Mouse (Mus musculus): ENCODE data around the gene Atp10b. TPM values are rescaled to one million over a fixed set of nuclear protein-coding genes. Genes with fewer than 3 reads are reported as not detected.

The Atp10b gene
- polyA plus RNA-seq, 1 experiment from 2014 or later: not detected

GRCm38 (mm10) chr11:43183457-43183856, 33.8 kb downstream of the Atp10b start:
- no peaks in the 10 kb centered on the region for H3K4me1 ChIP-seq (replicated peaks; ENCODE audit: control insufficient read depth, insufficient read depth, low read length)
- DNase-seq (ENCODE audit: low spot score) (no peak), ATAC-seq (replicated peaks; ENCODE audit: low FRiP score) (no peak)
- no peaks in the 10 kb centered on the region for H3K9me3 ChIP-seq (ENCODE audit: control insufficient read depth, low read length)
- no peaks in the 10 kb centered on the region for H3K36me3 ChIP-seq (ENCODE audit: control insufficient read depth, insufficient read depth, low read length)
- no peak overlapping the region for H3K27ac ChIP-seq (ENCODE audit: low read depth, low read length)
- H3K4me3 ChIP-seq (ENCODE audit: low read depth, low read length): no peak overlapping the region
- H3K4me2 ChIP-seq: no peak overlapping the region
- no peak overlapping the region for H3K9ac ChIP-seq (ENCODE audit: low read depth, low read length)
- 72% methylated on average over 4 of the region's 4 CpGs for WGBS
- no peaks in the 10 kb centered on the region for H3K27me3 ChIP-seq (replicated peaks; ENCODE audit: control insufficient read depth, insufficient read depth, low read length)

- H3K9me3 ChIP-seq (ENCODE audit: control insufficient read depth, low read length): no peaks in the 10 kb centered on the region
- no peaks in the 10 kb centered on the region for H3K27me3 ChIP-seq (replicated peaks; ENCODE audit: control insufficient read depth, insufficient read depth, low read length)
- ATAC-seq (replicated peaks; ENCODE audit: low FRiP score): no peak
- H3K4me3 ChIP-seq (ENCODE audit: low read depth, low read length): no peak overlapping the region
- no peak overlapping the region for H3K9ac ChIP-seq (ENCODE audit: low read depth, low read length)
- H3K36me3 ChIP-seq (ENCODE audit: control insufficient read depth, insufficient read depth, low read length): no peaks in the 10 kb centered on the region
- no peak for DNase-seq (ENCODE audit: low spot score)
- no peaks in the 10 kb centered on the region for H3K4me1 ChIP-seq (replicated peaks; ENCODE audit: control insufficient read depth, insufficient read depth, low read length)
- H3K4me2 ChIP-seq: no peak overlapping the region
- WGBS: 65% methylated on average over 6 of the region's 6 CpGs
- H3K27ac ChIP-seq (ENCODE audit: low read depth, low read length): no peak overlapping the region
Measured at GRCm38 (mm10) chr11:43186291-43186690, 36.6 kb downstream of the Atp10b start.

- ATAC-seq (replicated peaks; ENCODE audit: low FRiP score) (no peak), DNase-seq (ENCODE audit: low spot score) (no peak)
- Histone ChIP-seq H3K9me3 (ENCODE audit: control insufficient read depth, low read length) (no peaks in the 10 kb centered on the region), H3K4me2 (no peak overlapping the region), H3K27ac (ENCODE audit: low read depth, low read length) (no peak overlapping the region), H3K4me3 (ENCODE audit: low read depth, low read length) (no peak overlapping the region), H3K36me3 (ENCODE audit: control insufficient read depth, insufficient read depth, low read length) (no peaks in the 10 kb centered on the region), H3K4me1 (replicated peaks; ENCODE audit: control insufficient read depth, insufficient read depth, low read length) (no peaks in the 10 kb centered on the region), H3K9ac (ENCODE audit: low read depth, low read length) (no peak overlapping the region), H3K27me3 (replicated peaks; ENCODE audit: control insufficient read depth, insufficient read depth, low read length) (no peaks in the 10 kb centered on the region)
- WGBS: 80% methylated on average over 3 of the region's 3 CpGs
Measured at GRCm38 (mm10) chr11:43189817-43190593, 40.3 kb downstream of the Atp10b start.

GRCm38 (mm10) chr11:43198811-43199210, 49.1 kb downstream of the Atp10b start:
- Histone ChIP-seq H3K27ac (ENCODE audit: low read depth, low read length) (no peak overlapping the region), H3K9ac (ENCODE audit: low read depth, low read length) (no peak overlapping the region), H3K9me3 (ENCODE audit: control insufficient read depth, low read length) (no peaks in the 10 kb centered on the region), H3K4me3 (ENCODE audit: low read depth, low read length) (no peak overlapping the region), H3K27me3 (replicated peaks; ENCODE audit: control insufficient read depth, insufficient read depth, low read length) (no peaks in the 10 kb centered on the region), H3K36me3 (ENCODE audit: control insufficient read depth, insufficient read depth, low read length) (no peaks in the 10 kb centered on the region), H3K4me2 (no peak overlapping the region), H3K4me1 (replicated peaks; ENCODE audit: control insufficient read depth, insufficient read depth, low read length) (no peaks in the 10 kb centered on the region)
- ATAC-seq (replicated peaks; ENCODE audit: low FRiP score): no peak
- no peak for DNase-seq (ENCODE audit: low spot score)
- 75% methylated on average over 2 of the region's 2 CpGs for WGBS

- ATAC-seq (replicated peaks; ENCODE audit: low FRiP score): no peak
Measured at GRCm38 (mm10) chr11:43199358-43199757, 49.7 kb downstream of the Atp10b start.

GRCm38 (mm10) chr11:43200089-43200488, 50.4 kb downstream of the Atp10b start:
- no peaks in the 10 kb centered on the region for H3K9me3 ChIP-seq (ENCODE audit: control insufficient read depth, low read length)
- no peak overlapping the region for H3K4me2 ChIP-seq
- no peak for DNase-seq (ENCODE audit: low spot score)

More at GRCm38 (mm10) chr11:43199358-43199757, 49.7 kb downstream of the Atp10b start:
- no peak overlapping the region for H3K4me3 ChIP-seq (ENCODE audit: low read depth, low read length)
- H3K27me3 ChIP-seq (replicated peaks; ENCODE audit: control insufficient read depth, insufficient read depth, low read length): no peaks in the 10 kb centered on the region
- H3K4me2 ChIP-seq: no peak overlapping the region
- no peak overlapping the region for H3K27ac ChIP-seq (ENCODE audit: low read depth, low read length)
- H3K9ac ChIP-seq (ENCODE audit: low read depth, low read length): no peak overlapping the region
- DNase-seq (ENCODE audit: low spot score): no peak
- H3K36me3 ChIP-seq (ENCODE audit: control insufficient read depth, insufficient read depth, low read length): no peaks in the 10 kb centered on the region
- no peaks in the 10 kb centered on the region for H3K4me1 ChIP-seq (replicated peaks; ENCODE audit: control insufficient read depth, insufficient read depth, low read length)
- no peaks in the 10 kb centered on the region for H3K9me3 ChIP-seq (ENCODE audit: control insufficient read depth, low read length)

GRCm38 (mm10) chr11:43203580-43203979, 53.9 kb downstream of the Atp10b start:
- Histone ChIP-seq H3K4me1 (replicated peaks; ENCODE audit: control insufficient read depth, insufficient read depth, low read length) (no peaks in the 10 kb centered on the region), H3K9me3 (ENCODE audit: control insufficient read depth, low read length) (no peaks in the 10 kb centered on the region), H3K4me2 (no peak overlapping the region), H3K9ac (ENCODE audit: low read depth, low read length) (no peak overlapping the region), H3K4me3 (ENCODE audit: low read depth, low read length) (no peak overlapping the region), H3K27me3 (replicated peaks; ENCODE audit: control insufficient read depth, insufficient read depth, low read length) (no peaks in the 10 kb centered on the region), H3K27ac (ENCODE audit: low read depth, low read length) (no peak overlapping the region), H3K36me3 (ENCODE audit: control insufficient read depth, insufficient read depth, low read length) (no peaks in the 10 kb centered on the region)
- ATAC-seq (replicated peaks; ENCODE audit: low FRiP score) (no peak), DNase-seq (ENCODE audit: low spot score) (no peak)
- 76% methylated on average over 3 of the region's 3 CpGs for WGBS

More at GRCm38 (mm10) chr11:43200089-43200488, 50.4 kb downstream of the Atp10b start:
- no peaks in the 10 kb centered on the region for H3K4me1 ChIP-seq (replicated peaks; ENCODE audit: control insufficient read depth, insufficient read depth, low read length)
- no peaks in the 10 kb centered on the region for H3K27me3 ChIP-seq (replicated peaks; ENCODE audit: control insufficient read depth, insufficient read depth, low read length)
- no peak for ATAC-seq (replicated peaks; ENCODE audit: low FRiP score)
- 91% methylated on average over 2 of the region's 2 CpGs for WGBS
- no peak overlapping the region for H3K9ac ChIP-seq (ENCODE audit: low read depth, low read length)
- no peak overlapping the region for H3K4me3 ChIP-seq (ENCODE audit: low read depth, low read length)
- no peak overlapping the region for H3K27ac ChIP-seq (ENCODE audit: low read depth, low read length)
- H3K36me3 ChIP-seq (ENCODE audit: control insufficient read depth, insufficient read depth, low read length): no peaks in the 10 kb centered on the region

GRCm38 (mm10) chr11:43213134-43213533, 63.5 kb downstream of the Atp10b start:
- DNase-seq (ENCODE audit: low spot score) (no peak), ATAC-seq (replicated peaks; ENCODE audit: low FRiP score) (no peak)
- Histone ChIP-seq H3K27ac (ENCODE audit: low read depth, low read length) (no peak overlapping the region), H3K9me3 (ENCODE audit: control insufficient read depth, low read length) (no peaks in the 10 kb centered on the region), H3K27me3 (replicated peaks; ENCODE audit: control insufficient read depth, insufficient read depth, low read length) (no peaks in the 10 kb centered on the region), H3K4me1 (replicated peaks; ENCODE audit: control insufficient read depth, insufficient read depth, low read length) (no peaks in the 10 kb centered on the region), H3K4me3 (ENCODE audit: low read depth, low read length) (no peak overlapping the region), H3K4me2 (no peak overlapping the region), H3K9ac (ENCODE audit: low read depth, low read length) (no peak overlapping the region), H3K36me3 (ENCODE audit: control insufficient read depth, insufficient read depth, low read length) (no peaks in the 10 kb centered on the region)
- WGBS: 14% methylated on average over 1 of the region's 1 CpGs

GRCm38 (mm10) chr11:43213740-43214139, 64.1 kb downstream of the Atp10b start:
- DNase-seq (ENCODE audit: low spot score): no peak
- no peak for ATAC-seq (replicated peaks; ENCODE audit: low FRiP score)
- H3K9ac ChIP-seq (ENCODE audit: low read depth, low read length): no peak overlapping the region
- 69% methylated on average over 1 of the region's 1 CpGs for WGBS
- H3K9me3 ChIP-seq (ENCODE audit: control insufficient read depth, low read length): no peaks in the 10 kb centered on the region
- H3K4me1 ChIP-seq (replicated peaks; ENCODE audit: control insufficient read depth, insufficient read depth, low read length): no peaks in the 10 kb centered on the region
- H3K27ac ChIP-seq (ENCODE audit: low read depth, low read length): no peak overlapping the region
- H3K36me3 ChIP-seq (ENCODE audit: control insufficient read depth, insufficient read depth, low read length): no peaks in the 10 kb centered on the region
- H3K4me3 ChIP-seq (ENCODE audit: low read depth, low read length): no peak overlapping the region
- H3K4me2 ChIP-seq: no peak overlapping the region
- H3K27me3 ChIP-seq (replicated peaks; ENCODE audit: control insufficient read depth, insufficient read depth, low read length): no peaks in the 10 kb centered on the region

Data from liver, embryonic 11.5 days (tissue).